Mouse (Mus musculus) retina, postnatal 1 day (tissue): ENCODE measurements around the gene Gm28729.

Experiments used
- DNase-seq: peaks from one replicate; pipeline ENCODE4 v3.0.0-alpha.2; 2012

Gene Gm28729

GRCm38 (mm10) chr9:96460117-96460865 is 64.8 kb downstream of the Gm28729 start:
- DNase-seq = peak; percentile 55

GRCm38 (mm10) chr9:96455618-96456017 is 69.4 kb downstream of the Gm28729 start:
- no peak for DNase-seq

- no peak for DNase-seq
These were observed 72.1 kb downstream of the Gm28729 start for GRCm38 (mm10) chr9:96452956-96453355.

DNA sequence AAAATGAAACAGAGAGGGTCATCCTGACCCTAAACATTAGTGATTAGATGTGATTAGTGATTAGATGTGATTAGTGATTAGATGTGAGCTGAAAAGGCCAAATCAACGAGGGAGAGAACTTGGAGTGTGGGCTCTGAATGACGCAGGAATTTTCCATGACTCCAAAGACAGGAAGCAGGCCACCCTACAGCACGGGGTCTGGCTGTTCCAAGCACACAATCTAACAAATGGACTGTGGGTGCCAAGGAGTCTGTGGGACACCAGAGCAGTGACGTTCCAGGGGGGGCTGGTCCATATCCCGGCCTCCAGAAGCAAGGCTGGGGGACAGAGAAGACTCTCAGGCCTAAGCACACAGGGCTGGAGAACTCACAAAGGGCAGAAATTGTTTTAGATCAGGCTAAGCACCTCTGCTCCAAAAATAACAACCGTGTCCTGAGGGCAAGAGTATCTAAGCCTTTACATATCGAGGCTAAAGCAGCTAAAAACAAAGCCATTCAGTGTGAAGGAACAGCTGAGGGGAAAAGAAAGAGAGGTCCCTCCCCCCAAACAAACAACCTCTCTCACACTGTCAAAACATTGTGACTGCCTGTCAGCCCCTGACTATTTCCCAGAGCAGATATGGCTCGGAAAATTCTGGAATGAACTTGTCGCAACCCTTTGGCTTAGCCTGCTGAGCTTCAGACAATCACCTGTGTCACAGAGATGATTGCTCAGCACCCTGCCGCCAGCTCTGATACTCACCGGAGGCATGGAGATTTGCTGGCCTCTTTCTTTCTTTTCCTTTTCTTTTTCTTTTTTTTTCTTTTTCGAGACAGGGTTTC is 74.0 kb downstream of the Gm28729 start:
- no peak for DNase-seq

- DNase-seq = no peak
These were observed 75.5 kb downstream of the Gm28729 start for GRCm38 (mm10) chr9:96449514-96449913.

DNA sequence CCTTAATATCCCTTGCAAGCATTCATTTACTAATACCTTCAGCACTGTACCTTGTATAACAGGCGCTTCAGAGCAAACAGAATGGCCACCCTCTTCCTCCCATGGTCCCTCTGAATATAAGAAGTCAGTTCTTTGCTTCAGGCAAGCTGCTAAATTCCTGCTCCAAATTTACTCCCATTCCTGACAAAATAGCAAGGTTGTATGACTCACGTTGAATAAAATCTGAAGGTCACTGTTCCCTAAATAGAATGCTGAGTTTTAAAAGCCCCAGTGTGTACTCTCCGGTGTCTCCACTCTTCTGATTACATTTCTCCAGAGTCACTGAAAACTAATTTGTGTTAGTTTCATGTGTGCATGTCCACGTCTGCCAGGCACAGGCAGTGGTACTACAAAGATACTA is 79.7 kb downstream of the Gm28729 start:
- no peak for DNase-seq

DNA sequence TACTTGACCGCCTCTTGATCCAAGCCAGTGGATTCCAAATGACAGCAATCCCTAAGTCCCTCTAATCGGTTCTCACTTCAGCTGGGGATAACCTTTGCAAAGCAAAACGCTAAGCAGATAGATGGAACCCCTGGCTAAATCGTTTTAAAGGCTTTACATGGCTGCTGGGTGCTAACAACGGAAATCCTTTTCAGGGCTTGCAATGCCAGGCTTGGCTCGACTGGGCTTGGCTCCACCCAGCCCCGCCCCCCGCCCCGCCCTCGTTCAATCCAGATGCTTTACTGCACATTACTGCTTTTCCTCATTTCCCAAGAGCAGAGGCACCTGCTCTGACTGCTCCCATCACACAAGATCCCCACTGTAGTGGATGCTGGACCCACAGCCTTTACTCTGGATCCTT is 83.0 kb downstream of the Gm28729 start:
- peak; percentile 88 for DNase-seq

GRCm38 (mm10) chr9:96438334-96438871 is 86.7 kb downstream of the Gm28729 start:
- DNase-seq = peak; percentile 56

GRCm38 (mm10) chr9:96437805-96438333 is 87.2 kb downstream of the Gm28729 start:
- DNase-seq = peak; percentile 77

DNA sequence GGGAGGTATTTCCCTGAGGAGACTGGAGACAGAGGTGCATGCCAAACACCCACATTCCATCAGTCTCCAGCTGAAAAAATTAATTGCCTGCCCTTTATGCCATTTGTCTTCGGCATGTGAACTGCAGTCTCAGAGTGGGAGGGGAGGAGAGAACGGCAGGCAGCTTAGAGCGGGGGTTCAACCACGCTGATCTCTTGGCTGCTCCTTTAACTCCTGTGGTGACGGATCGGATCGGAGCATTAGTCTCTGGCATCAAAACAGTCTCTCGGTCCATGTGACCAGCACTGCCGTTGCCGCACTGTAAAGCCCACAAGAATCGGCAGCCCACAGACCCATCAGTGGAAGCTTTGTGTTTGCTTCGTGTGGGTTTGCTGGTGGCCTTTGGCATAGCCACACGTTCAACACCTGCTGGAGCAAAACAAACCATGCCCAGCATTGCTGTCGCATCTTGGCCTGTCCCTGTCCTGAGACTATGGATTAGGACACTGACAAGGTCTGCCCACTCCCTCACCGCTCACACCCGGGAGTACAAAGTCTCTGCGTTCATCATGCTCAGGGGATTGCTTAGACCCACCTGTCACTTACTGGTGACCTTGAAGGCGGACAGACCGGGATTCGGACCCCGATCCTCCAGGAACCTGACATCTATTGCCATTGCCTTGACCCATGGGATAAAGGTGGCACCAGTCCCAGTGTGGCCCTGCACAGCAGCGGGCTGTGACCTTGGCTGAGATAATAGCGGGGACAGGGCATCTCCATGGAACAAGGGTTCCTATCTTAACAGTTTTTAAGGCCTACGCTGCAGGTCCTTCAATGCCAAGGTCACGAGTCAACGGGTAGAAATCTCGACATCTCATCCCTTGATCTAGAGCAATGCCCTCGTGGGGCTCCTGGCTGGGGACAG is 87.9 kb downstream of the Gm28729 start:
- DNase-seq = peak; percentile 55
